Mouse (Mus musculus) left cerebral cortex, postnatal 10 days (tissue): ENCODE measurements at regions not wholly inside any gene's neighbourhood (a gene's known extent, or its start where the extent isn't known, plus 50 kb on each side); places are given as distances from the start of the nearest gene placed in this dataset.

Experiments
- DNase-seq, 2 experiments: peaks; one replicate each; pipeline ENCODE4 v3.0.0; 2021 to 2022; ENCODE audit warnings: low spot score in 2 of 2, mixed read lengths in 1 of 2; ENCODE audit errors: extremely low spot score in 1 of 2
- intact Hi-C: fragments of 180-260 bp; cut with DNase I; formaldehyde crosslinking; loops from one replicate; pipeline ENCODE4 v1.15.1; 2025

GRCm38 (mm10) chr3:60884027-60884426, 118.6 kb upstream of the P2ry1 start:
- peak in 1 of 2 experiments; percentile 4 for DNase-seq
- intact Hi-C loops: no loop called here

GRCm38 (mm10) chr3:60889191-60889861, 113.3 kb upstream of the P2ry1 start:
- intact Hi-C loops: no loop called here
- no peak for DNase-seq

DNA sequence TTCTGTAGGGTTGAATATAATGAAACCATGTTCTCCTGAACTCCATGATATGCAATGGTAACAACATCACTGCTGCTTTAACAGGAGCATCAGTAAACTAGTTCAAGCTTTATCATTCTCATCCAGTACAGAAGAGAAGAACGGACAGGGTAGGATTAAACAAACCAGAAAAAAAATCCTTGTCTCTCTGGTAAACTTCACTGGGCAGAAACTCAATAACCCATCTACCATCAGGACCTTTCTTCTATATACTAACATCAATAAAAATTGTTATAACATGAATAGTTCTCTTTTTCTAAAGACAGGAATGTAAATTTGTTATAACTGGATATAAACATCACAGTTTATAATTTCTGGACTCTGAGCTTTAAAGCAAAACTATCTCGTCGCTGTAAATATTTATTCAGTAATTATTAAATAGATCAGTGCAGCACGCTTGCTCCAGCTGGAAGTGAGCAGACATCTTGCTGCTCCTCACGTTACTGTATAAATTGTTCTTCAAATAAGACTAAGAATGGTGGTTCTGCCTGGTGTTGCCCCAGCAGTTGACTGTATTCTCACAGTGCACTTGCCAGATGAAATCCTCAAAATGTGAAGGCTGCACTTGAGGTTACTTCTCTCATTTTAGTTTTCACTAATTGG, 104.8 kb upstream of the P2ry1 start:
- no peak for DNase-seq
- intact Hi-C loops: no loop called here

DNA sequence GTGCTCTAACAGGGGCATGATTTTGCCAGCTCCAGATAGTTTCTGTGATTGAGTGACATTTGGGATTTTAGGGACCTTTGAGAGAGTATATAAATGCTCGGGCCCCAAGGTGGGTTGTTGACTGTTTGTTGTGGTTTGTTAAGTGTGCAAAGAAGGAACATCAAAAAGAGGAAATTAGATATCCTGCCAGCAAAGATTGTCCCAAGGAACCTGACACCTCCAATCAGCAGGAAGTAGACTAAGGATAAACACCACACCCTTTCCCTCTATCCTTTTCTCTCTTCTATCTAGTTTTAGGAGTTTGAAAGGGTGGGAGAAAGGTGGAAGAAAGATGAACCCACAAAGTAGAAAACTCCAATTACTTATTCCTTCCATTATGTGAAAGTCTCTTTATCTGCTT, 103.9 kb upstream of the P2ry1 start:
- no peak for DNase-seq
- intact Hi-C loops: no loop called here

DNA sequence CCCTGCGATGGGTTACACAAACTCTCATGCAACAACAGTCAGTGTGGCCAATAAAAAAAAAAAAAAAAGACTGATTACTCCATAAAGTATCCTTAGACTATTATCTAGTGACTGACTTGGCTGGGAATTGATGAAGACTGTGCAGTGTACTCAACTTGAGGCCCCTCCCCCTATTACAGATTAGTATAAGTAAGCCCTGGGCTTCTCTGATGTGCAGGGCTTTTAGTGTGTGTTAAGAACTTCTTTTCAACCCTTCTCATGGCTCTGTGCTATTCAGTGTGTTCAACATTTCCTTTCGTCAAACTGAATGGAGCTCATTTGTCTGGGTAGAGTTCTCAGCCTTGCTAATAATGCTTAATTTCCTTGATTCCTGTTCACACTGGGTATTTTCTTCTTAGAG, 101.0 kb upstream of the P2ry1 start:
- DNase-seq: no peak
- intact Hi-C loops: no loop called here

DNA sequence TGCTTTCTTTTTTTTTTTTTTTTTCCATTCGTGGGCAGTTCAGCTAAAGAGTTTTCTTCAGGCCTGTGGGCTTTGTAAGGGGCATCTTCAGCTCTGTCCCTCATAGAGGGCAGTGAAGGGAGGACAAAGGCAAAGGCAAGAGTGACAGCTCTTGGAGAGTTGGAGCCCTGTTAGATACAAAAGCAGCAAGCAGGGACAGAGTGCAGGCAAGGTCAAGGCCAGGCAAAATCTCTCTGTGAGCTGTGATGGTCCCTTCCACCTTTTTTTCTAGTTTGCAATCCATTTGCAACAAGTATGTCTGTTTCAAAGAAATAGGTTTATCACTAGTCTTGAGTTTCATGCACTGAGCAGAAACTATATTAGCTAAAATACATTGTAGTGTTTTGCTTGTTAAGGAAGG, 86.2 kb upstream of the P2ry1 start:
- intact Hi-C loops: no loop called here
- DNase-seq: no peak

- intact Hi-C loops: no loop called here
- no peak for DNase-seq
Observed at GRCm38 (mm10) chr3:60917271-60917670, 85.3 kb upstream of the P2ry1 start.

DNA sequence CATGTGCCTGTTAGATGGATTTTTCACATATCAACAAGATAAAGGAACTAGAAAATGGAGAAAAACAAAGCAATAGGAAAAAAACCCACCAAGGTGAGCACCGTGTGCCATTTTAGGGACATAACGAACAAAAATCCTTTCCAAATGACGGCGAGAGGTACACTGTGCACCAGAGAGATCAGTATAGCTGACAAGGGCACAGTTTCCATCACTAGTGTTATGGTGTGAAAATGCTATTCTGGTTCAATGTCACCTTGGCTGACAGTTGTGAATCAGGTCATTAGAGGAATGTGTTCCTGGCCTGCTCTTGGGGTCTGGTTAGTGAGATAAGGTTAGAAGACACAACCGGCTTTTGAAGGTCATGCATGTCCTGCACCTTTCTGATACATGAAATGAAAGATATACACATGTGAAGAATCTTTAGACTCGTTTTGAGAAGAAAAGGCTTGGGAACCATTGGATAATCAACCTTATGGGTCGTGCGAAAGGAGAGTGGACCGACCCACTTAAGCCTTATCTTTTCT, 76.5 kb upstream of the P2ry1 start:
- no peak for DNase-seq
- intact Hi-C loops: no loop called here

GRCm38 (mm10) chr3:60928910-60929309, 73.7 kb upstream of the P2ry1 start:
- DNase-seq: no peak
- intact Hi-C loops: no loop called here

DNA sequence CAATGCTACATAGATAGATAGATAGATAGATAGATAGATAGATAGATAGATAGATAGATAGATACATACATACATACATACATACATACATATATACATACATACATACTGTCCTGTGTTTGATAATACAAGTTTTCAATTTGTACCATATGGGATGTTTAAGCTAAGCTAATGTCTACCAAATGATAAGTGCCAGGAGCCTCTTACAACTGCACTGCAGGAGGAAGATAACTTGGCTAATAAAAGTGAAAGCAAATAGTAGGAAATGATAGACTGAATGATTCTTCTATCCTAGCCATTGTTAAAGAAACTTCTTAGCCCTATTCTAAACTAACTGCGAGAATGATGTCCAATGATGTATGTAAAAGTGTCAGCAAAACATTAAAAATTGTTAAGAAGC, 68.1 kb upstream of the P2ry1 start:
- intact Hi-C loops: no loop called here
- DNase-seq: no peak

GRCm38 (mm10) chr3:60941451-60941850, 61.1 kb upstream of the P2ry1 start:
- intact Hi-C loops: no loop called here
- DNase-seq: no peak

GRCm38 (mm10) chr3:60948897-60949296, 53.7 kb upstream of the P2ry1 start:
- intact Hi-C loops: no loop called here
- DNase-seq: no peak
